Mouse (Mus musculus): ENCODE results near the gene Foxj2.

Gene Foxj2

DNA sequence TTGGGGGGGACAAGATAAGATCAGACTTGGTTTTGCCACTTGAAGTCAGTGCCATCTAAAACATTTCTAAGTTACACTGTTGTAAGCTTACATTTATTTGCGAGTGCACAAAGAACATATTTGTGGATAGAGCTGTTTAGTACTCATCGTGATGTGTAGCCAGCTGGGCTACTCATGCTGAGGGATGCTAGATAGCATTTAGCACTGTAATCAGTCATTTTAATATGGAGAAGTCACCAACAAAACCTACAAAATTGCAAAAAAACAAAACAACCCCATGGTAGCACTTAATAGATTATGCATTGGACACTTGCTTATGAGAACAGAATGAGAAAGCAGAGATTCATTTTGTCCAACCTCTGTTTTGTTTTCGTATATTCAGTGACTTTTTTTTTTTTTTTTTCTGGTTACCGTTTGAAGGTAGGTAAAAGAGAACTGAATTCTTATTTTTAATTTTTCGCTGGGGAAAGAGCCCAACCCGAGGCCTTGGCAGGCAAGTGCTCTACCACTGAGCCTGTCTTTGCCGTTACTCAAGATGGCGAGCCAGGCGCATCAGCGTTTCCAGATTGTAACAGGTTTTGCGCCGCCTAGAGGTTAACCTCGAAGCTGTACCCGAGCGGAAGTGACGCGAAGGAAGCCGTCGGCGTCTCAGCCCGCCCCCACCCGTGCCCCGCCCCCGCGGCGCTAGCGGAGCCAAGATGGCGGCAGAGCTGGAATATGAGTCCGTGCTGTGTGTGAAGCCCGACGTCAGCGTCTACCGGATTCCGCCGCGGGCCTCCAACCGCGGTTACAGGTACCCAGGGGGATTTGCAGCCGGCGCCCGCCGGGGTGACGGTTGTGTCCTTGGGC lies 54.4 kb downstream of the Foxj2 start, which contains the start of gene Necap1:
Necap1 (plus strand) TSS at position 604 of the 849 bp plus-strand sequence.
- peak; percentile 80 for DNase-seq (ENCODE audit: extremely low read depth, low read depth)

DNA sequence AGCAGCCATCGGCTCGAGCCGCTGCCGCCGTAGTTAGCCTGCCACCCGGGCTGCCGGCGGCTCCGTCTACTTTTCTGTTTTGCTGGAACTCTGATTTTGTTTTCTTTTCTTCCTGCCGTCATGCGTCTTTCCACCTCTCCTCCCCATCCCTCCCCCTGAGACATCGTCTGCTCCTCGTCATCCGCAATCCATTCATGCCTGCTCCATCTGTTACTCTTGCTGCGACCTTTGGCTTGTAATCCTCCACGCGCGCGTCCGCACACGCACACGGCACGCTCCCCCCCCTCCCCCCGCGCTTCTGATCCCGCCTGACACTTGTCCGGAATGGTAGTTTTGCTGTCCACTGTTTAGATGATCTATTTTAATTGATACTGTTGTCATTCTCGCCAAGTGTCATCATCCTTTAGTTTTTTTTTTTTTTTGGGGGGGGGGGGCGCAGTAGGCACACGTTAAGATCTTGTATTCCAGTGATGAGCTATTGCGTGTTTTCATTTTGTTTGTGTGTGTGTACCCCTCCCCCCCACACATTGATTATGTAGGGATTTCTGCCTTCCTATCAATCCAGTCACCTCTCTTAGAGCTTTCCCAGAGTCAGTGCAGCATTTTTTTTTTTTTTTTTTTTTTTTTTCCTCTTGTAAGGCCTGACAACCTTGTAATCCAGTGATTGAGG lies 55.1 kb downstream of the Foxj2 start:
- no peak for DNase-seq (ENCODE audit: extremely low read depth, low read depth)

DNA sequence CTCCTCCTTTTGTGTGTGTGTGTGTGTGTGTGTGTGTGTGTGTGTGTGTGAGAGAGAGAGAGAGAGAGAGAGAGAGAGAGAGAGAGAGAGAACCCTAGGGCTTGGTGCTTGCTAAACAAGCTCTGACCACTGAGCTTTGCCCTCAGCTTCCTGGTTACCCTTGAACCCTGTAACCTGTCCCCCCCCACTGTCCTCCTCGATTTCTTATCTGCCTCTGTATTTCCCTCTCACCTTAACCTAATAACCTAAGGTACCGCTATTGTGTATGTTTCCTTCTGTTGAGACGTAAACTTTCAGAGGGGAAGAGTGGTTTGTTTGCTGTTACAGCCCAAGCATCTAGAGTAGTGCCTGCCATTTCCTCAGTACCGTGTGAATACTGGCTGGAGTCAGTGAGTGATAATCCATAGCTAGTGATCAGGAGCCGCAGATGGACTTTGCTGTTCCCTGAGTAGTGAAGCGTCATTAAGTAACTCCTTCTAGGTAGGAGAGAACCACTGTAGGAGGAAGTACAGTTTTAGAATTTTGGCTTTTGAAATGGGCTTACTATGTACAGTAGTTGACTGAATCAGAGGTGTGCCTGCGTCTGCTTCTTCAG lies 59.5 kb downstream of the Foxj2 start:
- DNase-seq (ENCODE audit: extremely low read depth, low read depth) = no peak

DNA sequence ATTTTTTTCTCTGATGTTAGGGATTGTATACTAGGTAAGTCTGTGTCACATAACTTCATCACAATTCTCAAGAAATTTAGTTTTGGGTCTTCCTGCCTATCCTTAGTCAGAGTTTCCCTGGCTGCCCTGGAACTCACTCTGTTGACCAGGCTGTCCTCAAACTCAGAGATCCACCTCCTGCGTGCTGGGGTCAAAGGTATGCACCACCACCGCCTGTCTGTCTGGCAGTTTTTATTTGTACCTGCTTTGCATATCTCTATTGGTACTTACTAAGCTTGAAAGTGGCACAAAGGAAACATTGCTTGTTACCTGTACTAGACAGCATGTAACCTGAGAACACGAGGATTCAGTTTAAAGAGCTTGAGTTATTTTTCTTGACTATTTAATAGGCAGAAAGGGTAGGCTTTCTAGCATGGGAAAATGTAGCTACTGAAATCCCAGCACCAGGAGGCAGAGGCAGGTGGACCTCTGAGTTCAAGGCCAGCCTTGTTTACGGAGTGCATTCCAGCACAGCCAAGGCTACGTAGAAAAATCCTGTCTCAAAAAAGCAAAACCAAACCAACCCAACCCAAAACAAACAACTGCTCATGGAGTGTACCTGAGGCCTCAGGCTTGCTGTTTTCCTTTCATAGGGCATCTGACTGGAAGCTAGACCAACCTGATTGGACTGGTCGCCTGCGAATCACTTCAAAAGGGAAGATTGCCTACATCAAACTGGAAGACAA lies 60.2 kb downstream of the Foxj2 start:
- DNase-seq (ENCODE audit: extremely low read depth, low read depth) = no peak

DNA sequence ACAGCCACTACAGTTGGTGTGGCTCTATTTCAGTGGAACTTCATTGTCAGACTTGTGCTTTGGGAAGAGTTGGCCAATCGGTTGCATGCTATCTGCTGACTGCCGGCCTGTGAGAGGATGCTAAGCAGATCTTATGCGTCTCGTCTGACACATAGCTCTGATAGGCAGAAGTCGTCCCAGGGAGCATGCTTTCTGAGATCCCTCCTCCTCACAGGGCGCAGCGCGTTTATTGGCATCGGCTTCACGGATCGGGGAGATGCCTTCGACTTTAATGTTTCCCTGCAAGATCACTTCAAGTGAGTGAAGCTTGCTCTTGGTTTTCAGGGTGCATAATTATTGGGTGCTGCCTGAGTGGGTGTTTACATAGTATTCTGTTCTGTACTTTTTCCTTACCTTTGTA lies 61.6 kb downstream of the Foxj2 start:
- DNase-seq (ENCODE audit: extremely low read depth, low read depth) = no peak

DNA sequence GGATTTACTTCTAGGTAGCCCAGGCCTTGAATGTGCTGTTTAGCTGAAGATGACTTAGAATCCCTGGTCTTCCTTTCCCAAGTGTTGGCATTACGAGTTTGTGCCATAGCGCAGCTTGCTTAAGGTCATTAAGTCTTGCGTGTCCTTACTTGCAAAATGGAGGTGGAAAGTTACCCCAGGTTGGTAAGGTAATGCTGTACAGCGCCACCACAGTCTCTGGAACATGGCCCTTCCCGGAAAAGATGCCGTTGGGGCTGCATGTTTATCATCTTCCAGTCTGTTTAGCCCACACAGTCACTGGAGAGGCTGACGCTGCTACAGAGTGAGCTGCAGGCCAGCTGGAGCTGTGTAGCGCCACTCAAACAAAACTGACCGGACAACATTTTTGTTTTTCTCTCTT lies 63.9 kb downstream of the Foxj2 start:
- no peak for DNase-seq (ENCODE audit: extremely low read depth, low read depth)

DNA sequence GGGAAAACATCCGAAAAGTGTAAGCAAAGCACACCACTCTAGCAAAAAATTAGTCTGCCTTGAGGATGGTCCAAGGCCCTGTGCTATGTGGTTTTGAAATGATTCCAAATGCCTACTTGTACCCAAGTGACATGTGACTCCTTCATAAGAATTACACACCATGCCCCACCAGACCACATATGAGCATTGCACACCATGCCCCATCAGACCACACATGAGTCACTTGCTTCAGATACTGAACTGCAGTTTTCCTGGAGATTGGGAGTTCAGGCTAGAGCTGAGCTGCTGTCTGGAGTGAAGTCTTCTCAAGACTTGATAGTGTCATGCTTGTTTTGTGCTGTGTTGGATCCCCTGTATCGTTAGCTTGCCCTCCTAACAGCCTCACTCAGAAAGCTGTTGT lies 69.9 kb downstream of the Foxj2 start:
- no peak for DNase-seq (ENCODE audit: extremely low read depth, low read depth)

DNA sequence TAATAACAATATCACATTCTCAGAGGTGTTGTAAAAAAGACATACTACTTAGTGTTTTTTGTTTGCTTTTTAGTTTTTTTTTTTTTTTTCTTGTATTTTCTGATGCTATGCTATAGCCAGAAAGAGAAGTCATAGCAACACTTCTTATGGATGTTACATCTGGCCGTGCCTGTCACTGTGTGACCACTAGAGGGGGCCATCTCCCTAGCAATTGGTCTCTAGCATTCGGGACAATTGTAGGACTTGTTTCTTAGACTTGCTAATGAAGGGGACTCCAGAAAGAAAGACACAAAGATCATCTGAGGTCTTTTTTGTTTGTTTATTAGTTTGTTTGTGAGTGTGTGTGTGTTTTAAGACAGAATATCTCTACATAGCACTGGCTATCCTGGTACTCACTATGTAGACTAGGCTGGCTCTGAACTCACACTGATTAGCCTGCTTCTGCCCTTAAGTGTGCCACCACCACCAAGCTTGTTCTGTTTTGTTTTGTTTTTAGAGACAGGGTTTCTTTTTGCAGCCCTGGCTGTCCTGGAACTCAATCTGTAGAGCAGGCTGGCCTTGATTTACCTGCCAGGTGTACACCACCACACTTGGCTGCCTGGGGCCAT lies 72.8 kb downstream of the Foxj2 start:
- DNase-seq (ENCODE audit: extremely low read depth, low read depth) = peak; percentile 66
